Comparison of ENCODE assay signal across 11 mouse cellular contexts in genomic region chr1:164798471-164798922, GRCm38 (mm10). TPM values are rescaled to one million over a fixed set of nuclear protein-coding genes. Genes with fewer than 3 reads are reported as not detected.
A peak's percentile ranks its signal among the peaks of the same experiment; 100 is the strongest.
DNase-seq lines count a peak whose midpoint lies in the region; ATAC-seq and TF ChIP-seq lines count a peak whose summit lies in the region.
"Had no signal": no experiment of that assay in that cellular context is flagged by ENCODE, and none has a peak within 500 bp of the region (broad histone marks: within the 10 kb centered on the region; RNA-seq: fewer than 3 reads in every experiment).

No protein-coding gene starts in this region.

- WGBS in midbrain, embryonic 13.5 days = 79% methylated on average over 1 of the region's 1 CpGs
- WGBS in midbrain, embryonic 15.5 days = 57% methylated on average over 1 of the region's 1 CpGs
- 71% methylated on average over 1 of the region's 1 CpGs for WGBS in kidney, adult 2 months

- no peaks in the 10 kb centered on the region for H3K9me3 ChIP-seq in midbrain, embryonic 13.5 days
- H3K9me3 ChIP-seq in midbrain, embryonic 15.5 days = no peaks in the 10 kb centered on the region
- H3K9me3 ChIP-seq: embryonic facial prominence, embryonic 12.5 days had no signal

- 0 out of 2 replicates have a peak, but pooled peaks have one; percentile 48 for ATAC-seq in midbrain, embryonic 13.5 days
- no peak for ATAC-seq in midbrain, embryonic 15.5 days (replicated peaks)
- ATAC-seq: midbrain, embryonic 16.5 days had no signal

- TF ChIP-seq CTCF in gastrocnemius, adult 2 months (IDR thresholded peaks at IDR 0.05) = no peak
- no peak for TF ChIP-seq CTCF in kidney, adult 2 months (conservative IDR thresholded peaks at IDR 0.05; ENCODE audit: insufficient read depth, insufficient read length, low read depth, low read length)

- no peak overlapping the region for H3K9ac ChIP-seq in midbrain, embryonic 13.5 days (replicated peaks)
- no peak overlapping the region for H3K9ac ChIP-seq in midbrain, embryonic 15.5 days
- H3K9ac ChIP-seq: embryonic facial prominence, embryonic 12.5 days had no signal

- H3K4me1 ChIP-seq in midbrain, embryonic 13.5 days (replicated peaks) = no peaks in the 10 kb centered on the region
- H3K4me1 ChIP-seq in midbrain, embryonic 15.5 days = no peaks in the 10 kb centered on the region
- no peaks in the 10 kb centered on the region for H3K4me1 ChIP-seq in kidney, adult 2 months (ENCODE audit: control insufficient read depth, insufficient read depth, low read length)

- no peak overlapping the region for H3K4me3 ChIP-seq in midbrain, embryonic 13.5 days (replicated peaks)
- no peak overlapping the region for H3K4me3 ChIP-seq in midbrain, embryonic 15.5 days
- peak overlapping the region; percentile 64 for H3K4me3 ChIP-seq in gastrocnemius, adult 2 months
- no peak overlapping the region for H3K4me3 ChIP-seq in kidney, adult 2 months (ENCODE audit: insufficient read depth, low read depth, low read length)
- H3K4me3 ChIP-seq: embryonic facial prominence, embryonic 12.5 days had no signal

- no peak for TF ChIP-seq POLR2A in kidney, adult 2 months (IDR thresholded peaks at IDR 0.05; ENCODE audit: low read depth, low read length)

- H3K27me3 ChIP-seq in midbrain, embryonic 13.5 days = no peaks in the 10 kb centered on the region
- no peaks in the 10 kb centered on the region for H3K27me3 ChIP-seq in midbrain, embryonic 15.5 days (replicated peaks)
- H3K27me3 ChIP-seq in kidney, adult 2 months (replicated peaks; ENCODE audit: control insufficient read depth, insufficient read depth, low read length) = no peaks in the 10 kb centered on the region
- H3K27me3 ChIP-seq: embryonic facial prominence, embryonic 12.5 days had no signal

- DNase-seq in gastrocnemius, adult 2 months = peak; percentile 76
- peak; percentile 60 for DNase-seq in kidney, adult 2 months
- DNase-seq in skeletal muscle tissue, adult 2 months (ENCODE audit: low read depth, low spot score) = peak; percentile 92
- no peak for DNase-seq in thymus, postnatal 25 days
- DNase-seq in layer of hippocampus, adult 9-11 months = no peak
- no peak for DNase-seq in cerebellum, adult 11-12 months
- DNase-seq: layer of hippocampus, postnatal 36 days had no signal

- H3K27ac ChIP-seq in midbrain, embryonic 13.5 days = no peak overlapping the region
- no peak overlapping the region for H3K27ac ChIP-seq in midbrain, embryonic 15.5 days
- H3K27ac ChIP-seq in gastrocnemius, adult 2 months = peak overlapping the region; percentile 86
- H3K27ac ChIP-seq in kidney, adult 2 months (ENCODE audit: insufficient read depth, low read depth, low read length) = no peak overlapping the region
- H3K27ac ChIP-seq: embryonic facial prominence, embryonic 12.5 days had no signal

- H3K4me2 ChIP-seq in midbrain, embryonic 13.5 days (replicated peaks) = no peak overlapping the region
- no peak overlapping the region for H3K4me2 ChIP-seq in midbrain, embryonic 15.5 days
- H3K4me2 ChIP-seq: embryonic facial prominence, embryonic 12.5 days had no signal

- no peaks in the 10 kb centered on the region for H3K36me3 ChIP-seq in midbrain, embryonic 13.5 days
- H3K36me3 ChIP-seq in midbrain, embryonic 15.5 days (replicated peaks) = no peaks in the 10 kb centered on the region
- H3K36me3 ChIP-seq in kidney, adult 2 months (ENCODE audit: control insufficient read depth, insufficient read depth, low read length) = no peaks in the 10 kb centered on the region
- H3K36me3 ChIP-seq: embryonic facial prominence, embryonic 12.5 days had no signal

- intact Hi-C loops in gastrocnemius, adult 2 months (cut with DNase I) = no loop called here

RNA-seq across cellular contexts. Expression of gene Dpt, which starts 2.1 kb away (rescaled TPM):
- polyA plus RNA-seq in midbrain, embryonic 13.5 days (2015; fragmentation: Nextera tagmentation; extraction: Ambion mirVana) = 0.15 TPM in 1 of 2 replicates, not detected in the other
- 0.32 and 0.41 TPM in 2 replicates for polyA plus RNA-seq in midbrain, embryonic 15.5 days (2015; fragmentation: Nextera tagmentation; extraction: Ambion mirVana)
- 10 to 100 TPM; 42.5 to 58.4 TPM for total RNA-seq in gastrocnemius, adult 2 months (2021)
- 9.5 and 9.8 TPM in 2 replicates for polyA plus RNA-seq in kidney, adult 2 months (2012; rRNA removed)

Comparison
In these comparisons a context has a peak if more than half of its experiments do, and no peak if none do; other contexts are left out.
1. DNase-seq: peak in gastrocnemius, adult 2 months (single experiment), kidney, adult 2 months (single experiment) and skeletal muscle tissue, adult 2 months (single experiment); none in thymus, postnatal 25 days (single experiment), layer of hippocampus, adult 9-11 months (single experiment) and cerebellum, adult 11-12 months (single experiment).